Mouse (Mus musculus): ENCODE measurements around the gene Sp110. TPM values are rescaled to one million over a fixed set of nuclear protein-coding genes. Genes with fewer than 3 reads are reported as not detected.
"Not testable (repeated sequence)": the region's sequence is repeated elsewhere in the genome, so short reads cannot be mapped to it uniquely, and the experiment has no call there.

Gene Sp110
- 2.7 and 3.1 TPM in 2 replicates for polyA plus RNA-seq (2015; fragmentation: Nextera tagmentation; extraction: Ambion mirVana)

DNA sequence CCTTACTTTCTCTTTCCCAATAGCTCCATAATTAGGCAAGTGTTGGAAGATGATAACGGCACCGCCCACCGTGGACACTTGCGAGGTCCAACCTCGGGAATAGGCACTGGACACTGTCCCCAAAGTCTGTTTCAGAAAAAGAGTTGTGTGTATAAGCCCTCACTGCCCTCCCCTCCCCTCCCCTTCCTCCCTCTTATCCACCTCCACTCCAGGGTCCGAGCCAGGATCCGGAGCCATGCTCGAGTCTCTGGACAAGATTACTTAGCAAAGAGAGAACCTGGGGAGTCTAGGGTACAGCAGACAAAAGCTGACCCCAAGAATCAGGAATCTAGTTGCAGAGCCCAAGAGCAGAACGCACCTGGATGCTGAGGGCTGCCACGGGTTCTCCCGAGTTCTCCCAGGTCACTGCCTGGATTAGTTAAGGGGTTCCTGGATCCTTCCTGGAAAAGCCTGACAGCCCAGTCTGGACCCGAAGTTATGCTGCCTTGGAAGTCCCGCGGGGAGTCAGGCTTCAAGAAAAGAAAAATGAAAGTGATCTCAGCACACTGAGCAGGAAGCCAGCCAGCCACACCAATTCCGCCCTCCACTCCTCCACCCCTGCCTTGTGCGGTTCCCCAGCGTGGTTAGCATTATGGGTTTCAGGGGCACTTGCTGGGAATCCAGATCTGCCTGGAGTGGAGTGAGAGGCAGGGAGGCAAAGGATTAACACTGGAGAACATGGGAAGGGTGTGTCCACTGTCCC lies at the start of gene Sp110:
Sp110 (minus strand) TSS at position 547 of the 742 bp plus-strand sequence.
- not testable (repeated sequence) for H3K36me3 ChIP-seq; ATAC-seq (ENCODE audit: insufficient number of reproducible peaks, low FRiP score, low TSS enrichment, low read depth); H3K4me2 ChIP-seq (replicated peaks); H3K9ac ChIP-seq; H3K27ac ChIP-seq (replicated peaks); H3K4me1 ChIP-seq; H3K4me3 ChIP-seq (replicated peaks); H3K9me3 ChIP-seq (replicated peaks); H3K27me3 ChIP-seq
- 70% methylated on average over 17 of the region's 17 CpGs for WGBS

DNA sequence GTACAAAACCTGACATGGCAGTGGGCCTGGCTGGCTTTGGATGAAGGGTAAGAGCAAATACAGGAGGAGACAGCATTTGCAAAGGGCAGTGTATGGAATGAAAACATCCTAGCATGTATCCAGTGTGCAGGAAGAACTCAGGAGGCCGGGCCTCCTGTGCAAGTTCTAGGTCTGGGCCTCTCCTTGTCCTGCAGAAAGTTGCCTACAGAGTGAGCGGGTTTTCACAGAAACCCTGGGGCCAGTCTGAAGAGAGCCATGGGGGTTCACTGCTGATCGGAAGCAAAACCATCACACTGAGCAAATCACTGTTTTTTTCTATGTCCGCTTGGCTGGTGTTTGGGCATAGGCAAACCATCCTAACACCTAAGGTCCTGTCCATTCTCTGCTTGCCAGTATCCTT lies 39.5 kb upstream of the Sp110 start:
- H3K27me3 ChIP-seq; H3K9ac ChIP-seq; H3K4me3 ChIP-seq (replicated peaks); H3K36me3 ChIP-seq; H3K4me1 ChIP-seq; H3K4me2 ChIP-seq (replicated peaks); ATAC-seq (ENCODE audit: insufficient number of reproducible peaks, low FRiP score, low TSS enrichment, low read depth); H3K27ac ChIP-seq (replicated peaks); H3K9me3 ChIP-seq (replicated peaks): not testable (repeated sequence)
- 79% methylated on average over 4 of the region's 4 CpGs for WGBS

DNA sequence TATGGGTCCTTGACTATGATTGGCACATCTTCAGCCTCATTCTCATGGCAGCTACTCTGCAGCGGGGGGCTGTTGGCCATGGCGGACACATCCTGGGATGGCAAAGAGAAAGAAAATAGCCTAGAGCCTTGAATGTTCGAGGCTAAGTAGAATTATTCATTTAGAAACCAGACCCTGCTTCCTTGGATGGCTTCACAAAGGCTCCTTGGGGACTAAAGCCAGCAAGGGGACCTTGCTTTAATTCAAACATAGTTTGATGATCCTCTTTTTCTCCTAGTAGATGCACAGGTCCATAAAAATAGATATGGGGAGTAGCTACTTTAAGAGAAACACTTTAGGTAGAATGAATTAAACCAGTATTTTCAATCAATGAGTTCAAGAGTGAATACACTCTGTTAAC lies 38.3 kb upstream of the Sp110 start:
- H3K4me2 ChIP-seq (replicated peaks); H3K9ac ChIP-seq; H3K4me1 ChIP-seq; H3K36me3 ChIP-seq; ATAC-seq (ENCODE audit: insufficient number of reproducible peaks, low FRiP score, low TSS enrichment, low read depth); H3K9me3 ChIP-seq (replicated peaks); H3K27me3 ChIP-seq; H3K4me3 ChIP-seq (replicated peaks); H3K27ac ChIP-seq (replicated peaks): not testable (repeated sequence)
- WGBS = 52% methylated on average over 3 of the region's 3 CpGs

DNA sequence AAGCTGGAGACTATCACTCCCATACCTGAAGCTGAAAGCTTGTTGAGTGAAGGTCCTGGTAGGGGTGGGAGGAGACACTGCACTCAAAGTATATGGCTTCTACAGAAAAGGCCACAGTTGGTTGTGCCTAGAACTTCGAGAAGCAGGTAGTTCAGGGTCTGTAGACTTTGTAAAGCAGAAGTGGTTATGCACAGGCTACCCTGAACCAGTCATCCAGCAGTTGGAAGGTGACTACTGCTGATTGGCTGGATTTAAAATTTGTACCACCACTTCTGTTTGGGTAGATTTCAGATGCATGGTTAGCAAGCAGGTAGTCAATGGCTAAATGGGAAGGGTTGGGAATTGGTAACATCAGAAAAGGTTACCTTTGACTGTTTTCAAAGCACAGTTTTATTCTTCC lies 20.1 kb upstream of the Sp110 start:
- H3K4me3 ChIP-seq (replicated peaks); H3K9ac ChIP-seq; H3K4me2 ChIP-seq (replicated peaks); ATAC-seq (ENCODE audit: insufficient number of reproducible peaks, low FRiP score, low TSS enrichment, low read depth); H3K4me1 ChIP-seq; H3K9me3 ChIP-seq (replicated peaks); H3K27ac ChIP-seq (replicated peaks); H3K36me3 ChIP-seq; H3K27me3 ChIP-seq: not testable (repeated sequence)
- WGBS = 50% methylated on average over 1 of the region's 1 CpGs

DNA sequence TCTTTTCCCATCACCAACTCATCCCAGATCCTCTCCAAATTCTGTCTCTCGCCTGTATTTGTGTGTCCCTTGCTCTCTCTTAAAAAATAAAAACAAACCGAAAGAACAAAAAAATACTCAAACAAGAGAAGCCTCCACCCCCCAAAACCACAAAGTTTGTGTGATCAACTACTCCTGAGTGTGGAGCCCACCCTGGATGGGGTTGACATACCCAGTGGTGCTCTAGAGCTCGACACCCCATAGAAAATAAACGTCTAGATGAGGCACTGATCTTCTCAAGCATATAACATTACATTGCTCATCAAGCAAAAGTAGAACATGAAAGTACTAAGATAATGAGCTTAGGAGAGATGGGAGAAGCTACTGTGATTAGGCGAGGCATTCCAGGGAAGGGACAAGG lies 18.5 kb upstream of the Sp110 start:
- H3K27me3 ChIP-seq; H3K4me1 ChIP-seq; H3K27ac ChIP-seq (replicated peaks); H3K36me3 ChIP-seq; H3K4me2 ChIP-seq (replicated peaks); ATAC-seq (ENCODE audit: insufficient number of reproducible peaks, low FRiP score, low TSS enrichment, low read depth); H3K9me3 ChIP-seq (replicated peaks); H3K4me3 ChIP-seq (replicated peaks); H3K9ac ChIP-seq: not testable (repeated sequence)
- 61% methylated on average over 4 of the region's 5 CpGs for whole genome bisulfite sequencing

DNA sequence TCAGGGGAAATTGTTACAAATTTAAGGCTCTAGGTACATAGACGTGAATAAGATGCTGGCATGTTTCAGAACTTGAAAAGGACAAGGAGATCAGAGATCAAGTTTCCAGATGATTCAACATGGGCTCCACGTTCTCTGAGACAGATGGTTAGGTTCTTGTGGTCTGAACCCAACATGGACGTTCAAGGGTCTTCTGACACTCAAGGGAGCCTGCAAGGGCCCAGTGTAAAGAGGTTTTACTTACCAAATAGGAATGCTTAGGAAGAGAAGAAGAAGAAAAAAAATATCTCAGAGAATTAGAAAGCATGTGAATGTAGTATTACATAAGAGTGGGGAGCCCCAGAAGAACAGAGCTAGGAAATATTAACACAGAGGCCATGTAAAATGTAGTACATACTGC lies 17.2 kb upstream of the Sp110 start:
- H3K4me3 ChIP-seq (replicated peaks); H3K9me3 ChIP-seq (replicated peaks); ATAC-seq (ENCODE audit: insufficient number of reproducible peaks, low FRiP score, low TSS enrichment, low read depth); H3K9ac ChIP-seq; H3K36me3 ChIP-seq; H3K27me3 ChIP-seq; H3K4me1 ChIP-seq; H3K27ac ChIP-seq (replicated peaks); H3K4me2 ChIP-seq (replicated peaks): not testable (repeated sequence)
- WGBS = 57% methylated on average over 3 of the region's 3 CpGs

DNA sequence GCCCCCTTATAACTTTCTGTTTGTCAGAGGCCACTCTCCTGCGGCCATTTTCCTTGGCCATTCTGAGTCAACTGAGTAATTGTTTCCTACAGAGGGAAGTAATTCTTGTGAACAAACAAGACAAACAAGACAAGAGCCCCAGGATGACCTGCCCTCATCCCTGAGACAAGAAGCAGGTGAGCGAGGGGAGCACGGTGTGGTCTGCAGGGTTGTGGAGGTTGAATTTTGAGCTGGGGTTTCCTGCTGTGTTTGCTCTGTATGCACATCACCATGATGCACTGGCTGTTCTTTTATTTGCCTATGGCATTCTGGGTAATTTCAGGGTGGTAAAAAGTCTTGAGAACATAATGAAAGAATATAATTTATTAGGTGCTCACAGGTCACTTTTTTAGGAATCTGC lies 16.5 kb upstream of the Sp110 start:
- H3K9ac ChIP-seq; H3K4me1 ChIP-seq; H3K4me2 ChIP-seq (replicated peaks); H3K9me3 ChIP-seq (replicated peaks); ATAC-seq (ENCODE audit: insufficient number of reproducible peaks, low FRiP score, low TSS enrichment, low read depth); H3K4me3 ChIP-seq (replicated peaks); H3K36me3 ChIP-seq; H3K27me3 ChIP-seq; H3K27ac ChIP-seq (replicated peaks): not testable (repeated sequence)
- WGBS = 92% methylated on average over 3 of the region's 3 CpGs

DNA sequence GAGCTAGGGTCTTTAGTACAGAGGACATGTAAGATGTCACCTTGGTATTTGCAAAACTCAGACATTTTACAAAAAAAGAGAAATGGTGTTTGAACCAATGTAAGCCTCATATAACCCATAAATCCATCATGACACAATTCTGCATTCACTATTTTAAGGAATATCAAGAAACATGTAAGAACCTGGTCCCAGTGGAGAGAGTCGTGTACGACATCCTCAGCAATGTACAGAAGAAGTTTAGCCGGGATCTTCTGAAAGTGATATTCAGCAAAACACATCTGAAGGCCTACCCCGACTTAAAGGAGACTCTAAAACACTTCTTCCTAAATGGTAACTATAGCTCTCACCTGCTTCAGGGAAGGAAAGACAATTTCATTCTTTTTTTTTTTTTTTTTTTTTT lies 12.0 kb upstream of the Sp110 start:
- H3K4me2 ChIP-seq (replicated peaks); H3K27ac ChIP-seq (replicated peaks); H3K4me1 ChIP-seq; H3K4me3 ChIP-seq (replicated peaks); H3K9ac ChIP-seq; ATAC-seq (ENCODE audit: insufficient number of reproducible peaks, low FRiP score, low TSS enrichment, low read depth); H3K9me3 ChIP-seq (replicated peaks); H3K27me3 ChIP-seq; H3K36me3 ChIP-seq: not testable (repeated sequence)
- WGBS = no CpG with 5 or more reads among the region's 4 CpGs

DNA sequence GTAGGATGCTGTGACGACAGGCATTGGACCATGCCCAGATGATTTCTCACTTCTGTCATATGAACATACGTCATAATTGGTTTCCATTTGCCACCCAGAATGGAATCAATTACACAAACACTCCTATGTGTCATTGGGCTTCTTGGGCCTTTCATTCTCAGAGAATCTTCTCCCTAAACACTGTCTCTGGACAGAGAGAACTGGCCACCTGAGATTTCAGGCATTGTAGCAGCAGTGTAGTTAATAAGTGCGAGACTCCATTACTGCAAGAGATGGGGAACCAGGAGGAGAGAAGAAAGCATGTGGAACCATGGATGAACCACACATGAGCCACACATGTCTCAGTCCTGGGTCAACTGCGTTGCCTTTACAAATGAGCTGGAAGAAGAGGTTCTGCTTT lies 9.7 kb upstream of the Sp110 start:
- H3K9ac ChIP-seq; H3K4me1 ChIP-seq; H3K9me3 ChIP-seq (replicated peaks); H3K36me3 ChIP-seq; H3K4me3 ChIP-seq (replicated peaks); H3K27ac ChIP-seq (replicated peaks); H3K27me3 ChIP-seq; H3K4me2 ChIP-seq (replicated peaks); ATAC-seq (ENCODE audit: insufficient number of reproducible peaks, low FRiP score, low TSS enrichment, low read depth): not testable (repeated sequence)
- WGBS = 77% methylated on average over 4 of the region's 4 CpGs

DNA sequence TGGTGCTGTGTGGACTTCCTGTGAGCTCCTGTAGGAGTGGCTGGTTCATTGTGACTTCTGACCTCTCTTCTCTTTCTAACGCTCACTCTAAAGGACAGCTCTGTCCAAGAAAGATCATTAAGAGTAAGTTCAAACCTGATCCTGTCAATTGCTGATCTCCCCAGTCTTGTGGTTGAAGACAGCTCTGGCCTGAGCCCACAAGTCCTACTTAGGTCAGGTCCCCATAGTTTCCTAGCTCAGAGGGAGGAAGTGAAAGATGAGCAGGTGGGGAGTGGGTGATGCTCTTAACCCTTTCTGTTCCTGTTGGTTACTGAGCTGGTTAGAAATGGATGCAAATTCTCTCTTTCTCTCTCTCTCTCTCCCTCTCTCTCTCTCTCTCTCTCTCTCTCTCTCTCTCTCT lies 5.7 kb upstream of the Sp110 start:
- WGBS = no CpG with 5 or more reads among the region's 1 CpGs
- not testable (repeated sequence) for ATAC-seq (ENCODE audit: insufficient number of reproducible peaks, low FRiP score, low TSS enrichment, low read depth); H3K36me3 ChIP-seq; H3K9me3 ChIP-seq (replicated peaks); H3K27ac ChIP-seq (replicated peaks); H3K4me2 ChIP-seq (replicated peaks); H3K9ac ChIP-seq; H3K27me3 ChIP-seq; H3K4me3 ChIP-seq (replicated peaks); H3K4me1 ChIP-seq

DNA sequence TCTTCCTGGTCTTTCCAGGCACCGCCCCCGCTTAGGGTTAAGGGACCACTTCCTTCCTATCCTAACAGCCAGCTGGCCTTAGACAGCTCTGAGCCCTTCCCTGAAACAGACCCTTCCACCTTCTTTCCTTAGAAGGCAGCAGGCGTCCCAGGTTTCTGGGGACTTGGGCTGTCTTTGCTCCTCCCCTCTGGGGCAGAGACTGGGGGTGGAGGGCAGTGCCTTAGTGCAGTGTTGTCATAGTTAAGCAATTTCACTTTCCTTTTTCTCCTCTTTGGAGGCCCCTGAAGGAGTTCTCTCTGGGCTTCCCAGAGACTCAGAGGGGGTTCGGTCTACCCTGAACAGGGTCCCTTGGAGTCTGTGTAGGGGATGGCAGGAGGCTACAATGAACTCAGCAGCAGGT lies 2.2 kb upstream of the Sp110 start:
- 56% methylated on average over 4 of the region's 4 CpGs for WGBS
- ATAC-seq (ENCODE audit: insufficient number of reproducible peaks, low FRiP score, low TSS enrichment, low read depth) = not testable (repeated sequence)

DNA sequence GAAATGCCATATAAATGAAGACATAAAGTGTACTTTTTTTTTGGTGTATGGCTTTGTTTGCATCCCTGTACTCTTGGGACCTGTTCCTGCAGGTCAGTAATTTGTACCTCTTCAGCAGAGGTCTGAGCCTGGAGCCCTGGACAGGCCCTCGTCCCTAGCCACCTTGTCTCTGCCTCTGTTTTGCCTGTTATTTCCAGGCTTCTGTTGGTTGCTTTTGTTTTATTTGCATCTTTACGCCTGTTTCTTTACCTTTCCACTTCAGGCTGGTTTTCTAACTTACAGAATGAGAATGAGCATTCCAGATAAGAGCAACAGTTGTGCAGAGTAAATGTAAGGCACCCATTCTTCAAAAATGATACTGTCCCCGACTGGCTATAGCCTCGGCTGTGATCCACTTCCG lies 1.5 kb upstream of the Sp110 start, which contains the start of gene Sp140:
Sp140 (plus strand) TSS at position 301 of the 400 bp plus-strand sequence.
- not testable (repeated sequence) for ATAC-seq (ENCODE audit: insufficient number of reproducible peaks, low FRiP score, low TSS enrichment, low read depth); H3K27me3 ChIP-seq; H3K9ac ChIP-seq; H3K4me2 ChIP-seq (replicated peaks); H3K4me1 ChIP-seq; H3K4me3 ChIP-seq (replicated peaks); H3K9me3 ChIP-seq (replicated peaks); H3K36me3 ChIP-seq; H3K27ac ChIP-seq (replicated peaks)
- WGBS = 29% methylated on average over 1 of the region's 5 CpGs

More for the DNA sequence above, 2.2 kb upstream of the Sp110 start:
- not testable (repeated sequence) for H3K4me2 ChIP-seq (replicated peaks); H3K36me3 ChIP-seq; H3K4me1 ChIP-seq; H3K27me3 ChIP-seq; H3K27ac ChIP-seq (replicated peaks); H3K9me3 ChIP-seq (replicated peaks); H3K9ac ChIP-seq; H3K4me3 ChIP-seq (replicated peaks)
